Mouse (Mus musculus) gastrocnemius, postnatal 36 days (tissue): ENCODE data around the gene Olfr697. TPM values are rescaled to one million over a fixed set of nuclear protein-coding genes. Genes with fewer than 3 reads are reported as not detected.
"Not testable (repeated sequence)": the region's sequence is repeated elsewhere in the genome, so short reads cannot be mapped to it uniquely, and the experiment has no call there.

Experiments used
- DNase-seq, 2 experiments: peaks; one replicate each; pipeline ENCODE4 v3.0.0; 2022
- intact Hi-C: fragments of 180-260 bp; cut with DNase I; formaldehyde crosslinking; loops from one replicate; pipeline ENCODE4 v1.15.1; 2025
- long read RNA-seq, 2 experiments: library from polyadenylated mRNA; stranded (forward); transcript quantifications; one replicate each; pipeline ENCODE4 v2.0.0; 2021
- total RNA-seq, 2 experiments: library from RNA; stranded (reverse); gene quantifications; 2 replicates each; pipeline ENCODE4 v1.2.3; 2021

Gene Olfr697
- total RNA-seq = not detected
- long read RNA-seq, experiment 1 = 0 reads
- long read RNA-seq, experiment 2 = 0 reads

DNA sequence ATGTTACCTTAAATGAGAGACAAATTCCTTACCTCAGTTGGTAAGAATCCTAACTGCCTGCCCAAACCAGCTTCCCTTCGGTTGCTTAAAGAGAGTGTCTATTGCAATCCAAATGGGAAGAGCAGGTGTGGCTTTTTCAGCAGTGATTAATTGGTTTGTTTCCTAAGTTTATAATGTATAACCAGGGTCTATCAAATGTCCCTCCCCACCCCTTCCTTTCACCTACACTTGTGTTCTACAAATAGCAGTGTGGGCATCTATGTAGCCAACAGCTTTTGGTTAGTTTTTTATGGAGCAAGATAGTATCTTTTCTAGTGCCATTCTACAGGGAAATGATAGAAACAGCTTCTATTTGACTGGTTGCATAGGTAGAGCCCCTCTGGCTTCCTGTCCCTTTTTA is at the start of gene Olfr697:
Gene Olfr697, minus strand, starts transcription at position 101 of the 400 bp plus-strand sequence.
- intact Hi-C loops = no loop called here
- DNase-seq = no peak

DNA sequence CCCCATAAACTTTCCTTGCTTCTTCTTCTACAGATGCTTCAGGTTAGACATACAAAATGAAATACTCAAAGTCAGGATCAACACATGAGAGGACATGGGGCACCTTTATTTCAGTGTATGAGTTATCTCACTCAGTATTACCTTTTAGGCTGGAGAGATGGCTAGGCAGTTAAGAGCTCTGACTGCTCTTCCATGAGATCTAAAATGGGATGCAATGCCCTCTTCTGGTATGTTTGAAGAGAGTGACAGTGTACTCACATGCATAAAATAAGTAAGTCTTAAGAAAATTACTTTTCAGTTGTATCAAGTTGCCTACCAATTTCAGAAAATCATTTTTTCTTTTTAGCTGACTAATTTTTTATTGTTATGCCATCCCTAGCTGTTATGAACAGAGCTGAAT is 46.1 kb upstream of the Olfr697 start:
- DNase-seq = no peak
- intact Hi-C loops = no loop called here

DNA sequence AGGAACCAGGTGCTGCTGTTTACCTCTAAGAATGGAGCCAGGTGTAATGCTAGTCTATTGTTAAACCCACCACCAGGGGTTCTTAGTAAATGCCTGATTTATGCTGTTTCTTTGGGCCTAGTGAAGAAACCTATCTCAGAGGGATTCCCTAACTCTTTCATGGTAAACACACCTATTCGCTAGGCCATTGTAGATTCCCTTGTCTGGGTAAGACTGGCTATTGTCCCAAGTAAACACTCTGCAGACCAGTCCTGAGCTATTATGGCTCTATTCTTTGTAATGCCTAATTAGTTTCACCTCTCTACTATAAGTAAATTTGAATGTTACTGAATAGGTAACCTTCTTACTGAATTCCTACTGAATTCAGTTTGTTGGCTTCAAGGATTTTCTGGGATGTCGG is 18.8 kb upstream of the Olfr697 start:
- intact Hi-C loops, DNase-seq: not testable (repeated sequence)

DNA sequence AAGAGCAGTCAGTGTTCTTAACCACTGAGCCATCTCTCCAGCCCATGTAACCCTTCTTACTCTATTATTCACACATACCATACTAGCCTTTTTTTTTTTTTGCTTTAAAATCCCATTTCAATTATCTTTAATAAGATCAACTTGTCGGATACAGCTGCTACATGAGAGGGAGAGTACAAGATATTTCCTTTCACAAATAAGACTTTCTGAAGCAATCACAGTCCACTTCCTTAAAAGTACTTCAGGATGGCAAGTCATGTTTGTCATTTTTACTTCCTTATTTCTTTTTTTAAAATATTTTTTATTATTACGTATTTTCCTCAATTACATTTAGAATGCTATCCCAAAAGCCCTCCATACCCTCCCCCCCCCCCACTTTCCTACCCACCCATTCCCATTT is 16.6 kb upstream of the Olfr697 start:
- intact Hi-C loops = no loop called here
- DNase-seq = no peak

DNA sequence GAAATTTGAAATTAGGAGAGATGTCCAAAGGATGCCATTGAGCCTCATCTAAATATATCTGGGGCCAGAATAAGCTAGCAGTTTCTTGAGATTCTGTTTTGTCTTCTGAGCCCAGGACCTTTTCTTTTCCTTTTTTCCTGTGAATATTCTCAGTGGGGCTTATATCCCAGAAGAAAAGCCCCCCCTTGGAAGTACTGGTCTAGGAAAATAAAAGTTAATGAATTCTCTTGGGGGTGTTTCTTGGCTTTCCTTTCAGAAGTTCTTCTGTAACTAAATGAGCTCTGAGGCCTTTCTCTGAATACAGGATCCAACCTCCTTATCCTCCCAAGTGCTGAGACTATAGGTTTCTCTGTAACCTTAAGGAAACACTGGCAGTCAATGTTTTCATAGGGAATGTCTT is 13.1 kb upstream of the Olfr697 start, which contains the start of gene Olfr698:
Gene Olfr698, minus strand, starts transcription at position 101 of the 400 bp plus-strand sequence.
- intact Hi-C loops = no loop called here
- DNase-seq = no peak

DNA sequence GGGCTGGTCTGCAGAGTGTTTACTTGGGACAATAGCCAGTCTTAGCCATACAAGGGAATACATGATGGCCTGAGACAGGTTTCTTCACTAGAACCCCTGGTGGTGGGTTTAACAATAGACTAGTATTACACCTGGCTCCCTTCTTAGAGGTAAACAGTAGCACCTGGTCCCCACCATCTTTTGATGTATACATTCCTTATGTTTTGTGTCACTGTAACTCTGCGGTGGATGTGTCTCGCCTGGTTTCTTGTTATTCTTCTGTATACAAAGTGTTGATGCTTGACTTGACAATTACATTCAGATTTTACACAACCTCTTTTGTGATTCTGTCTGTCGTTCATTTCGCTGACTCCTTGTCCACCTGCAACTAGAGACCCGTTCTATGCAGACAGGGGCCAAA is 3.6 kb upstream of the Olfr697 start:
- DNase-seq = no peak
- intact Hi-C loops = no loop called here

DNA sequence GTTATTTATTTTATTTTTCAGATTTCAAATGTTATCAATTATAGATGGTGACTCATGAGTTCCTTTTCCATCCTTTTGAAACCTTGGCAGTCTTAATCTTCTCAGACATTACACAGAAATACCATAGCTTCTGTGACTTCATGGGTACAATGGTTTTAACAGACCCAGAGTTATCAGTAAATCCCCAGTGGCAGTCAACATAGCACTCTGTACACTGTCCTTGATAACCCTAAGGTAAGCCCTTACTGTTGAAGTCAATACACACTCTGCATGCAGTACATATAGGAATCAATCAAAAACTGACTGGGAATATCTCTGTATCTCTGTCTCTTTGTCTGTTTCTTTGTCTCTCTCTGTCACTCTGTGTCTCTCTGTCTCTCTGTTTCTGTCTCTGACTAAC is 5.2 kb downstream of the Olfr697 start:
- DNase-seq = no peak

DNA sequence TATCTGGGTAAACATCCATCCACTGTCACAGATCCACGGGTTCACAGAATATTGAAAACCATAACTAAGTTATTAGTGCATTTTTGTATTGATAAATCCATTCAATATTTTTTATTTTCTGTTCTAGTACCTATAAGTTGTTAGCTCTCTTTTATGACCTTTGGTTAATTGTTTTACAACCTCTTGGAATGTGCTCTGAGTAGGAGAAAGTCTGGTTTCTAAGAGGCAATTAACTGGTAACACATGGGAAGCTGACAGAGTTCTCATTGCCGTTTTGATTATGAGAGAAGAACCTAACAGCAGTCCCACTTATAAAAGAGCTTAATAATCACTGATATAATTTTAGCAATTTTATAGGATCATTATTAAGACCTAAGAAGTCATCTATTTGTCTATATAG is 8.5 kb downstream of the Olfr697 start:
- intact Hi-C loops = no loop called here
- no peak for DNase-seq

More for the DNA sequence above, 5.2 kb downstream of the Olfr697 start:
- intact Hi-C loops = no loop called here

DNA sequence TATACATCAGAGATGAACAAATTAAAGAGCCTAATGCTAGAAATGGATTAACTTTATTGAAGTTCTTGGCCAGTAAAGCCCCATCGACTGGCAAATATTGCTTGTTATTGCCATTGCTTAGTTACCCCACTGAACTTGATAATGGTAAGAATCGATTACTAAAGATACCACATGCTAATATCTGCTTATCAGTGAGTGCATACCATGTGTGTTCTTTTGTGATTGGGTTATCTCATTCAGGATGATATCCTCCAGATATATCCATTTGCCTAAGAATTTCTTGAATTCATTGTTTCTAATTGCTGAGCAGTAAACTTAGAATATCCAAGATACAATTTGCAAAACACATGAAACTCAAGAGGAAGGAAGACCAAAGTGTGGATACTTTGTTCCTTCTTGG is 16.6 kb downstream of the Olfr697 start:
- intact Hi-C loops, DNase-seq: not testable (repeated sequence)

DNA sequence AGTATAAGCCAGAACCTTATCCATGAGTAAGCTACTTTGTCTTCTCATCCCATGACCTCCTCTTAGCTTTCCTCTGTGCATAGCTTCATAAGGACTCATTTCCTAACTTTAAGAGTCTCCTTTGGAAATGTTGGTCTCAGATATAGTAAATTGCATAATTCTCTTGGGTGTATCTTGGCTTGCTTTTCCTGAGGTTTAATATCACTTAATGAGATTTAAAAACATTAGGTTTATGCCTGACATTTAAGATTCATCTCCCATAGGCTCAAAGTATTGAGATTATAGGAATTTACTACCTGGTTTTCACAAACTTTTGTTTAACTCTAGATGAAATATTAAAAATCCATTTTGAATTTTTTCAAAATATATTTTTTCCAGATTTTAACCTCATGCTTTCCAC is 25.9 kb downstream of the Olfr697 start, which contains the start of gene Olfr695:
Gene Olfr695, minus strand, starts transcription at position 101 of the 400 bp plus-strand sequence.
- intact Hi-C loops = no loop called here
- no peak for DNase-seq

DNA sequence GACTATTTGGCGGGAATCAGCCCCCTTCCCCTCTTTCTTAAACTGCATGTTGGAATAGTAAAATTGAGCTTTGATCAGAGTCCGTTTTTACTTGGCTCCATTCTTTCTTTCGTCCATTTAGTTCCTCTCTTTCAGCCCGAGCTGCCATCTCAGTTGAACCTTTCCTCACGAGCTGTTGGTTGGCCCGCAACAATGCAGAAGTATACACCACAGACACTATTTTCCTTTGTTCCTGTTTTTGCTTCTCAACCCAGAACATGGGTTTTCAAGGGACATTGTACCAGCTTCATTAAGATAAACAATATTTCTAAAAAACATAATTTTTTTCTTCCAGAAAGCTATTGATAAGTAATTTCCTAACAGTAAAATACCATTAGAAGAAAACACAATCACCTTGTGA is 30.8 kb downstream of the Olfr697 start:
- intact Hi-C loops = no loop called here
- DNase-seq = no peak

DNA sequence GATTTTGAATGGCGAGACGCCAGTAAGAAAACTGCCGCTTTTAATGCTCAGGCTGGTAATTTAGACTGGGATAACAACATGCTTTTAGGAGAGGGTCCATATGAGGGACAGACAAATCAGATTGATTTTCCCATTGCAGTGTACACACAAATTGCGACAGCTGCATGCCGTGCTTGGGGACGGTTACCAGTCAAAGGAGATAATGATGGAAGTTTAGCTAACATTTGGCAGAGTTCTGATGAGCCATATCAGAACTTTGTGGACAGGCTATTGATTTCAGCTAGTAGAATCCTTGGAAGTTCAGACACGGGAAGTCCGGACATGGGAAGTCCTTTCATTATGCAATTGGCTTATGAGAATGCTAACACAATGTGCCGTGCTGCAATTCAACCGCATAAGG is 34.5 kb downstream of the Olfr697 start:
- DNase-seq, intact Hi-C loops: not testable (repeated sequence)

DNA sequence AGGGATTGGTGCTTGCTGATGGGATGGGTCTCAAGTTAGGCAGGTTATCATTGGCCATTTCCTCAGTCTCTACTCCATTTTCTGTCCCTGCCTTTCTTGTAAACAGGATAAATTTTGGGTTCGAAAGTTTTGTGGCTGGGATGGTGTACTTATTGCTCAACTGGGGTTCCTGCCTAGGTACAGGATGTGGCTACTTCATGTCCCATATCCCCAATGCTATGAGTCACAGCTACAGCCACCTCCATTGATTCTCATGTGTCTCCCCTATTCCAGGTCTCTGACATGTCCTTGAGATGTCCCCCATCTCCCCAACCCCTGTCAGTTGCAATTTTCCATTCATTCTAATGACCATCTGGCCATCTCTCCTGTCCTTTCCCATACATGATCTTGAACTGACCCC is 45.4 kb downstream of the Olfr697 start:
- no peak for DNase-seq
- intact Hi-C loops = no loop called here

DNA sequence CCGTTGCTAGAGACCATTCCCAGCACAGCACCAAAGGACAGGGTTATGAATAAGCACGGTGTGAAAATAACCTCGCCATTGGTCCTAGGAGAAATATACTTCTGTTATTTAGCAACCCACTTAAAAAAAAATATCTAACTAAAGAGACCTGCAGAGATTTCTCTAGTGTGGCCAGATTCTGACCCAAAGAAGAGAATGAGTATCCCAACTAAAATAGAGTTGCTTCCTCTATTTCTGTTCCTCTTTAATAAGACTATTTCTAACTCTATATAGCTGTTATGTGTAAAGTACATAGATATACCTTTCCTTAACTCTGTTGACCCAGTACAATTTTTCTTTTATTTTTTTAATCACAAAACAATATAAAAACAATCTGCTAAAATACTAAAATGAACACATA is 49.3 kb downstream of the Olfr697 start:
- no peak for DNase-seq
- intact Hi-C loops = no loop called here

DNA sequence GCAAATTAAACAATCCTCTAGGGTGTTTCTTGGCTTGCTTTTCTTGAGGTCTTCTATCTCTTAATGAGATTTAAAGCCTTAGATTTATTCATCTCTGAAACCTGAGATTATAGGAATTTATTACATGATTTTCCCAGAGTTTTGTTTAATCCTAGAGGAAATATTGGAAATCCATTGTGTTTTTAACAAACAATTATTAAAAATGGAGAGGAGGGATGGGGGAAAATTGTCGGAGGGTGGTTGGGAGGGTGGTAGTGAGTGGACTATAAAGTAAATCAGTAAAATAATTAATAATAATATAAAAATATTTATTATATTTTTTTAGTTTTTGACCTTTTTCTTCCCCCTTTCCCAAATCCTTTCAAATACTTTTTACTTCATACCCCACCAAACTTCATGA is 50.5 kb downstream of the Olfr697 start, which contains the start of gene Olfr694:
Gene Olfr694, minus strand, starts transcription at position 101 of the 400 bp plus-strand sequence.
- intact Hi-C loops = no loop called here
- no peak for DNase-seq

Other genes with a start within 250 kb of the Olfr697 start
- not detected for gene Olfr693, start 61.9 kb downstream of the Olfr697 start, total RNA-seq
- not detected for gene Olfr694, start 50.6 kb downstream of the Olfr697 start, total RNA-seq
- not detected for gene Olfr695, start 26.0 kb downstream of the Olfr697 start, total RNA-seq
- gene Olfr698, start 13.0 kb upstream of the Olfr697 start, total RNA-seq = not detected
- gene Olfr699, start 50.8 kb upstream of the Olfr697 start, total RNA-seq = not detected
- gene Olfr700, start 66.4 kb upstream of the Olfr697 start, total RNA-seq = not detected
- gene Olfr701, start 71.7 kb upstream of the Olfr697 start, total RNA-seq = not detected
- gene Olfr702, start 91.5 kb upstream of the Olfr697 start, total RNA-seq = not detected
- not detected for gene Olfr703, start 100.9 kb upstream of the Olfr697 start, total RNA-seq
- gene Olfr704, start 120.7 kb upstream of the Olfr697 start, total RNA-seq = not detected
- gene Olfr705, start 134.4 kb upstream of the Olfr697 start, total RNA-seq = not detected
- not detected for gene Olfr706, start 145.7 kb upstream of the Olfr697 start, total RNA-seq
- gene Olfr707, start 158.8 kb upstream of the Olfr697 start, total RNA-seq = not detected
- not detected for gene Olfr1532-ps1, start 165.6 kb upstream of the Olfr697 start, total RNA-seq
- not detected for gene Olfr709-ps1, start 189.8 kb upstream of the Olfr697 start, total RNA-seq
- not detected for gene Olfr710, start 205.9 kb upstream of the Olfr697 start, total RNA-seq
- gene Olfr6, start 221.5 kb upstream of the Olfr697 start, total RNA-seq = not detected
- not detected for gene Olfr711, start 233.0 kb upstream of the Olfr697 start, total RNA-seq